Mouse (Mus musculus): ENCODE measurements around the gene Hoxa6.
A peak's percentile ranks its signal among the peaks of the same experiment; 100 is the strongest.

Hoxa6 gene

DNA sequence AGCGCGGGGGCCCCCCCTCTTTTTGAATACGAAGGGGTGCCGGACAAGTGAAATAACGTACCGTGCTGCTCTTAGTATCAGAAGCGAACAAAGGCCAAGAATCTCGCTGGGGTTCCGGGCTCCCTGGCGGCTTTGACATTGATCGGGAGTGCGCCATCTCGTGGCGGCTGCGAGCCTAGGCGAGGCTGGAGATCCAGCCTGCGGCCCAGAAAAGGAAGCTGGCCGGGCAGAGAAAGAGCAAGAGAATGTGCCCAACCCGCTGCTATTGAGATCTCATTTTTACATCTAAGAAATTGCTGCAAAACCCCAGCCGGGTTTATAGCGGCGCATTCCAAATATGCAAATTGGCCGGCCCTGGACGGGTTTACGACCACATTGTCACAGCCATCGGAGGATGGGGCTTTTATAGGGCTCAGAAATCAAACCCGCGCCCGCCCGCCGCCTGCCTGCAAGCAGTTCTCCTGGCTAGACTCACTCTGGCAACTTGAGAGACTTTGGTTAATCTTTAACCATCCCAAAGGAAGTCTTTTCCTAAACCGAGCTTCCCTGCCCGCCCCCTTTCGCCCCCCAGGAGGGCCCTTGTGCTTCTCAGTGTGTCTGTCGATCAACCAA is 32.0 kb upstream of the Hoxa6 start, which contains the start of gene Hoxa10:
Gene Hoxa10 (minus strand): TSS at position 466 of the 612 bp plus-strand sequence.
- no peak for DNase-seq

DNA sequence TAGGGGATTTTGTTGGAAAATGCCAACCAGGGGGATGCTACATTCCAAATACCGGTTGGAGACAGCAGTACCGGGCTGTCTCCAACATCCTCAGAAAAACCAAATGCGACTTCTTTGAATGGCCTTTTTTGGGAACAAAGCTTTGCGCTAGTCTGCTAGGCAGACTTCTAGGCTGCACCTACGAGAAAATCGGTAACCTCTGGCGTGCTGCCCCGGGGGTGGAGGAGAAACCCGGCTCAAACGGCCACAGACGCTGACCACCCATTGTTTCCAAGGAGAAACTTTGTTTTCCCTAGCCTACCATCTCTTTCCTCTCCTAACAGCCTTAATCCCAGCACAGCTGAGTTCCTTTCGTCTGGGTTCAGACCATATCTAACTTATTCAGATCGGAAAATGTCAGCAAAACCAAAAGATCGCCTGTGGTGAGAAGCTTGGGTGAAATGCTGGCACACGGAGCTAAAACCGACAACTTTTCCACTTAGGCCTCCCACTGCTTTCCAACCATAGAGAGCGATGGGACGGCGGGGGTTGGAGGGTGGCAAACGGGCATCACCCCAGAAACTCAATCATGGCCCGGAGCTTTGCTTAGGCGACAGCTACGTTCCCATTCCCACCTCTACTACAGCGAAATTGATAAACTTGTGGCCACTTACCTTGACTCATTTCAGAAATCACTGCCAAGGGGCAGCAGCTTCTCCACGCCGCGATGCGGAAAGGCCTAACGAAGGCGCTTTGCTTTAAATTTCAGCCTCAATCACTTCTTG is 31.3 kb upstream of the Hoxa6 start:
- no peak for DNase-seq

DNA sequence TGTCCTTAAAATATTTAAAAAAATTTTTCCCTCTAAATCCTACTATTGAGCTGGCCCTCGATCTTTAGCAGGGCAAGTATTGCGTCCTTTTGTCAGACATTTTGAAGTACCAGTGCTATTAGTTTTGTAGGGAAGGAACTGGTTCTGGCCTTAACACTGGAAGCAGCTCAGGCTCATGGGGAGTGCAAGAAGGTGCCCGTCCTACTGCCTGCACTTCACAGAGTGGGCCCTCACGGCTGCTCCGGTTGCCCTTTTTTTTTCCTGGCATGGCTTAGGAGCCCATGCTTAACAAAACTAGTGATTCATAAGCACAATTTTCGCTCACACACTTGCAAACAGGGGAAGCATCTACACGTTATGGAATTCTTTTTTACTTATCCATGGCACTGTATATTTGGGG is 30.5 kb upstream of the Hoxa6 start:
- DNase-seq = no peak

DNA sequence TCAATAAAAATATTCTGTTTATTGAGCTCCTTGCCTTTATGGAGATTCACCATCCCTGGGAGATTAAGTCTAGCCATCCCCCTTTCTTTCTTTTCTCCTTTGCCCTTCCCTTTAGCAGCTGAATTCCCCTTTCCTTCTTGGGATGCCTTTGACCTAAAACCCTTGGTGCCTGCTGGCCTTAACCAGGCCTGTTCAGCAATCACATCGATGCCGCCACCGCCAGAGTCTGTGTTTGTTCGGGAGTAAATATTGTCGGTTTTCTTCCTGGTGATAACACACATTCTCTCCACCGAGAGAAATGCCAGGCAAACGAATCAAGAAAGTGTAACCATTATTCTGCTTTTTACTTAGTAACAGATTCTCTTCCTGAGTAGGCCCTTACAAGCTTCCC is 29.6 kb upstream of the Hoxa6 start:
- DNase-seq = no peak

DNA sequence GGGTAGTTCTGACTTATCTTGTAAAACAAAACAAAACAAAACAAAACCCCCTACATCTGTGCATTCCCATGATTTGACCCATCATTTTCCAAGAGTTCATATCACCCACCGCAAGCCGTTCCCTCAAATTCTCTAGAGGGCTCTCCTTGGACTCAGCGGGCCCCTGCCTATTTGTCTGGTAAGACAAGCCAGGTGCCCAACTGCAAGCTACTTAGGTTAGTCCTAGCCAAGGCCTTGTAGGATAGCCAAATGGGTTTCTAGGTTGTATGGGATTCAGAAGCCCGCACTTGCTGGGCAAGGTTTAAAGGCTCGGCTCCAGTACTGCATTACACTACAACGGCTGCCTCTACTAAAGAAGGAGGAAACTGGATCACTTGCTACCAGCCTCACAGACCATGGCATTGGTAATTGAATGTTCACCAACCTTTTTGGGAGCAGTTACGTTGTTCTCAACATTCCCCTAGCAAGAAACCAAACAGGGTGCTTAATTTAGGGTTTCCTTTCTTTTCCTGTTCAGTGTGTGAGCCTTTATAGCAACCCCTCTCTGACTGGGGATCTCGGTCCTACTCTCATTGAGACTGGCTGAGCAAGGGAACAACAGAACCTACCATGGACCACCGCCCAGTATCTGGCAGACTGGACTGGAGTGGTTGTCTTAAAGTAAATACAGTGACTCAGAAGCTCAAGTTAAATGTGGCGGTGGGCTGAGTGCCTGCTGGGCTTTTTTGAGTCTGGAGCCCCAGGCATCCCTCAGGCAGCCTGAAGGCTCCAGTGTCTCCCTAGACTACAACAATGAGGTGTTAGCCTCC is 29.0 kb upstream of the Hoxa6 start:
- DNase-seq = no peak

DNA sequence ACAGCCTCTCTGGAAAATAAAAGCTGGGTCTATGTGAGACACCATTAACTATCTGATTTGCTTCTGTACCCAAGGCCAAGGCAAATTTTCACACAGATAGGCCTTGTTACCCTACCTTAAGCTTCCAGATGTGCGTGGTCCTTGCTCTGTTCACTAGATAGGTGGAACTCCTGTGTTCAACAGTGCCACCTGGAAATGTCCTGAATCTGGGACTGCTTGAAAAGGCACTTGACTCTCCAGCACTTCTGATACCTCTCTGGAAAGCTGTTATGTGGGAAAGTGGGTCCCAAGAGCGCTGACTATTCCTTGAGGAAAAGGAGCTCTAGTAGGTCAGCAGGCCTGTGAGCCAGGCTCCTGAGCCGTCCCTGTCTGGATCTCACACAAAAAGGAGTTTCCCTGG is 28.3 kb upstream of the Hoxa6 start:
- DNase-seq = no peak

DNA sequence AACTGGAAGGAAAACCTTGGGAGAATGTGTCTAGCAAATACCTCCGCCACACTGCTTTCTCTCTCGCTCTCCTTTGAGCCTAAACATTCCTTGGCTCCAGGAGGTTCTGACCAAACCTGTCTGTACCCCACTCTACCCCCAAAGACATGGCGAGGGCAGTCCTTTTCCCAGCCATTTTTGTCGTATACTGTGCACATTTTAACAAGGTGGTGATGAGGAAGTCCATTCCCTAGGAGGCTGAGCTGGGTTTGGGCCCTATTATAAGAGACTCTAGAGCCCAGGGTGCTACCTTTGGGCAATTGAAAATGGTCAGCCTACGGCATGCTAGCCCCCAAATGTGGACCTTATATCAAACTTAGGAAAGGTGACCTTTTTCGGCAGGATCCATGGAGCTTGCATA is 27.3 kb upstream of the Hoxa6 start:
- no peak for DNase-seq

DNA sequence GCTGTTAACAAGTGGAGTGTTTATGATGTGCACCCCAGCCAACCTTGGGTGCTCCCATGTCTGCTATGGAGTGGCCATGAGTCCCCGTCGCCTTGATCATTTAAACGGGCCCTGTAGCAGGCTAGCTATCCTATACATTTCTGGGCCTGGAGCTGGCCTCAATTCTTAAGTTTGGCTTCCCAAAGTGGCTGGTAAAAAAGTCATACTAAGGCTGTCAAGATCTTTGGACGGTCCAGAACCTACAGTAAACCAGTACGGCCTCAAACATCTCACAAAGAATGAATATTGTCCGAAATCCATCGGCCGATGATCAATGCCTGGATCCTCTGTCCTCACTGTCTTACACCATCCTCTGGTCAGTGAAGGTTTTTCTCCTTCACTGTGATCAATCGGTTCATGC is 26.7 kb upstream of the Hoxa6 start:
- no peak for DNase-seq

DNA sequence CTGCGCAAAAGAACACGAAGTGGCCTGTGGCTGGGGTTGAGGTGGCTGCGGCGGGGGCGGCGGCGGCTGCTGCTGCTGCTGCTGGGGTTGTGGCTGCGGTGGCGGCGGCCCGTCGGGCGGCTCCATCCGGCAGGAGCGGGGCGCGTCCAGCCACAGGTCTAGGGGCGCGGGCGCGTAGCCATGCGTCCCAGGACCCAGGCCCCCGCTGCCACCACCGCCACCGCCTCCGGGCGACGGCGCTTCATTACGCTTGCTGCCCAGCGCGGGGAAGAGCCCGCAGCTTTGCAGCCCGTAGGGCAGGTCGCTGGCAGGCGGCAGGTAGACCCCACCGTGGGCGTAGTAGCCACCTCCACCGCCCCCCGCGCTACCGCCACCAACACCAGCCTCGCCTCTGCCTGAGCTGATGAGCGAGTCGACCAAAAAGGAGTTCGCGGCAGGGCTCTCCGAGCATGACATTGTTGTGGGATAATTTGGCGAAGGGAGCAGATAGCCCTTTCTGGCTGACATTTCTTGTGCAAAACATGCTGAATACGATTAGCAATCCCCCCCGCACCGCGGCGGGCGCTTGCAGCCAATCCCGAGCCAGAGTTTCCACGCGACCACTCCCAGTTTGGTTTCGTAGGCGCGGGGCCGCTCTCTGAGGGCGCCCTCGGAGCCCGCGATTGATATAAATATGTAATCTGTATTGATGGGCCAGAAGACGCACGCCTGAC is 26.1 kb upstream of the Hoxa6 start:
- no peak for DNase-seq

DNA sequence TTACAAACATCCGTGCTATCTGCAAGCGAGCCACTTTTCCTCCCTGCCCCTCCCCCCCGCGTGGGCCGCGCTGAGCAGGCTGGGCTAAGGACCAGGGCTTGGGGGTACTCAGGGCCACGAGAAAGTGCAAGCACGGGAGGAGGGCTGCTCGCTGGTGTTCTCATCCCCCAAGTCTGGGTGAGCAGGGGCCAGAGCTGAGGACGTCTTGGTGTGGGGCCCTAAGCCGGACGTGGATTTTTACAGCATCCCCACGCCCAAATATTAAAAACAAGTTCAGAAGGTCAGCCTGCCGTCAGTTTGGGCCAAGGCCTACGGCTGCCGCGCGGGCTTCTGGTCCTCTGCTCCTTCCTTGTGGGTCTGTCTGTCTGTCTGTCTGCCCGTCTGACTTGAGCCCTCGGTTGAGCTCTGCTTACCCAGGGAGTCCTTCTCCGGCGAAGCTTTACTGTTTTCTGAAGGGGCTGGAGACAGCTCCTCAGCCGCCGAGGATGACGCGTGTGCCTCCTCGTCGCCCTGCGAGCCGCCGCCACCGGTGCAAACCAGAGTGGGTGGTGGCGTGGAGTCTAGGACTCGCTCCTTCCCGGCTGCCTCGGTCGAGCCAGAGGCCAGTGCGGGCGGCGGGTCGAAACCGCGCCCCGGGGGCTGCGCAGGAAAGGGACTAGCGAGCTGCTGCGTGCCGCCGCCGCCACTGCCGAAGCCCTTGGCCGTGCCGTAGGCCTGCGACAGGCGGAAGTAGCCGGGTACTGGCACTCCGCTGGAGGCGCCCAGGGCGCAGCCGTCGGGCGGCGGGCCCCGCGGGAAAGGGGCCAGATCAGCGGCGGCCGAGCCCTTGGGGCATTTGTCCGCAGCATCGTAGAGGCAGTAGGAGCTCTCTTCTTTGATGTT is 25.3 kb upstream of the Hoxa6 start:
- DNase-seq = peak; percentile 13

DNA sequence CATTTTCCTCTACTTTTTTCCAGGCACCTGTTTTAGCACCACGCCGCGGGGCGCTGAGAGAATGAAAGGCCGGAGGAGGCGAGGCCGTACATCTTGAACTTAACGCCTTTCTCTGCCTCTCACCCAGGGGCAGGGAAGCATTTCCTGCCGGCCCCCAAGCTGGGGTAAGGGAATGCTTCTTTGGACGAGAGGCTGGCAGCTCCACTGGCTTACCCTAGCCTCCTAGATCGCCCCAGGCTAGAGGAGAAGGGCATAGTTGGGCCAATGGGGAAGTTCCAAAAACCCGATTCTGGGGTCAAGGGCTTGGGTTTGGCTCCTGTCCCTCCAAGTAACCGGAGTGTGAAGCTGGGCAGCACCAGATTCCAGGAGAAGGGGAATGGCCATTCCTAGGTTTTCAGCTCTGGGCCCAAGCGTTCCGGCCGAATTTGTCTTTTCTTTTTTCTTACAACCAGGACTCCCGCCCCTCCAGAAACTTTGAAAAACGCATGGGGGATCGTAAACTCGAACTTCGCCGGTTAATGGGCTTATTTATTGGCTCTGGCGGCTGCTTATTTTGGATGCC is 24.5 kb upstream of the Hoxa6 start:
- DNase-seq = no peak

DNA sequence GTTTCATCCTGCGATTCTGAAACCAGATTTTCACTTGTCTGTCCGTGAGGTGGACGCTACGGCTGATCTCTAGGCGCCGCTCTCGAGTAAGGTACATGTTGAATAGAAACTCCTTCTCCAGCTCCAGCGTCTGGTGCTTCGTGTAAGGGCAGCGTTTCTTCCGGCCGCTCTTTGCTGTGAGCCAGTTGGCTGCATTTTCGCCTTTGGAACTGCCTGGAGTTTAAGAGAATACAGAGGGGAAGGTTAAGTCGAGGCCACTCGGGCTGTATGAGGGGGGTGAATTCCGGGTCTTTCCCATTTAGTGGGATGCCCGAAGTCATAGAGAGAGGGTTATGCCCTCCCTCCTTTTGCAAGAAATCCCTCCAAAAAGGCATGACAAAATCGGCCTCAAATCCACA is 24.0 kb upstream of the Hoxa6 start:
- DNase-seq = peak; percentile 19

DNA sequence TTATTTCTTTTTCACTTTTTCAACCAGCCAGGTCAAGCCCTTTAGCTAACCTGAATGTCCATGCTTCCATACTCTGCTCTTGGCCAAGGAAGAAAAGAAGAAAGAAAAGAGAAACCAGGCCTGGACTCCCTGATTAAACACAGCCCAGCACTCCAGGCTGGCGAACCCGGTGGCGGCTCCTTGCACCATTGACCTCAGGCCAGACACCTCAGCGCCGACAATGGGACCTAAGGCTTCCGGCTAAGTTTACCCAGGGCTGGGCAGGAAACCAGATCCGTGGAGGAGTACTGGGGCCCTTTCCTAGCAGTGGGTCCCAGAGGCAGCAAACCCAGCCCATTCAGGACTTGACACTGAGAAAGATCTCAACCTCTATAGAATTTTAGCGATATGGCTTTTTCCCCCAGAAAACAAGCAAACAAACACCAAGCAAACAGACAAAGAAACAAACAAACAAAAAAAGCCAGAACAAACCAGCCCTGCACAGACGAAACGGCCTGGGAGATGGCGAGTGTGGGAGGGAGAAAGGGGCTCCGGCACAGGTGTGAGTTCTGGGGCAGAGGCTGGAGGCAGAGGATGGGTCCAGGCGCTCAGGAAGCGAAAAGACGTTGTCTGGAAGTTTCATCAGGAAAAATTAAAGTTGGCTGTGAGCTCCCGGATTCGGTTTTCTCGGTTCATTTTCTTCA is 23.5 kb upstream of the Hoxa6 start:
- DNase-seq = no peak

DNA sequence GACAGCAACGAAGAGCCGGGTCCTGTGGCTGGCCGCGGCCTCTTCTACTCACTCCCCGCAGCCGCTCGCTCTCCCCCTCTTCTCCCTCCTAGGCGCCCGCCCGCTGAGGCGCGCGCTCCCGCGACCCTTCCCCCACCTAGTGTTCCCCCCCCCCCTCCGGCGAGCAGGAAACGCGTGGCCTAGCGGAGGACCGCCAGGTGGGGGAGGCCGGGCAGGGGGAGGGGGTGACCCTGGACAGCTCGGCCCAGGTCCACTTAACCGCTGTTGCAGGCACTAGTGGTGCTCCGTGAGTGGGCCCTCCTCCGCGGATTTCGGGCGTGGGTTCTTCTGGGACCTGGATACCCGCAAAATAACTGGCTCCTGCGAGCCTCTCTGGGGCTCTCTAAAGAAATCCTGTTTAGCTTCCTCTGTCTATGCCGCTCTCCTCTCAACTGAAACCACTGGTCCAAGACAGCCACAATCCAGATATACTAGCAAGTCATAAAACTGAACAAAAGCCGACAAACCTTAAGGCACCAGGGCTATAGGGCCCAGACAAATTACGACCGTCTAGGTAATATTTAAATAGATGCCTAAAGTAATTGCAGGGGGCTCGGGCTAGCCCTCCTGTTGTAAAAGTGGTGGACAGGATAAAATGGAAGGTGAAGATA is 22.1 kb upstream of the Hoxa6 start, which contains the start of gene Hoxa9:
Gene Hoxa9 (minus strand): TSS at position 574 of the 650 bp plus-strand sequence.
- DNase-seq = no peak

DNA sequence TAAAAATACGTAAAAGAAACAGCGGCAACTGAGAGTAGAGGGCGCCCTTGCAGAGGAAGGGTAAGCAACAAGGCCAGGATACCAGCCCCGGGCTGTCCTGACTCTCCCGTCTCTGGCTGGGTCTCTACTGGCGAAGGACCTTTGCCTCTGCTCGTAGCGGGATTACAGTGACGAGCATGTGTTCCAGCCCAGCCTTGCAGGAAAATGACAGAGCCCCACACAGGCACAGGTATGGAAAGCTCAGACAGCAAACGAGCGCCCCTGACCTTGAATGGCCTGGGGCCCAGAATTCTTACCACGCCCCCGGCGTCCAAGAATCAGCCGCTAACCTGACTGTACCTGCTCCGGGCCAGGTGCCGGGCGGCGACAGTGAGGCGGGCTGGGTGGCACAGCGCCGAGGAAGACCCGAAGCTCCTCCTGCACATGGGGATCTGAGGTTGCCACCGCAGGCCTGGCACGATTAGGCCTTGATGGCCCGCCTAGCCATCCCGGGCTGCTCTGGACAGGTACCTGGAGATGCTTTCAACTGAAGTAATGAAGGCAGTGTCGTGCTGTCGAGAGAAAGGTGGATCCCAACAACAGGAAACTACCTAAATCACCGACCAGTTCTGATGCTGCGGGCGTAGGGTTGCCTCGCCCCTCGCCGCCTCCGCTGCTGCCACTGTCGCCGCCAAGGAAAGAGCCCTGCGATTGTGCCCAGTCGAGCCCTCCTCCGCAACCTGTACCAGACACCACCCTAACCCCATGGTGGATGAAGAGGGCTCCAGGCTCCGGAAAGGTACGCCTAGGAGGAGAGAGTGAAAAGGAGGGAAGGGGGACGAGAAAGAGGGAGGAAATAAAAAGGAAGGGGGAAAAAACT is 21.3 kb upstream of the Hoxa6 start:
- no peak for DNase-seq

DNA sequence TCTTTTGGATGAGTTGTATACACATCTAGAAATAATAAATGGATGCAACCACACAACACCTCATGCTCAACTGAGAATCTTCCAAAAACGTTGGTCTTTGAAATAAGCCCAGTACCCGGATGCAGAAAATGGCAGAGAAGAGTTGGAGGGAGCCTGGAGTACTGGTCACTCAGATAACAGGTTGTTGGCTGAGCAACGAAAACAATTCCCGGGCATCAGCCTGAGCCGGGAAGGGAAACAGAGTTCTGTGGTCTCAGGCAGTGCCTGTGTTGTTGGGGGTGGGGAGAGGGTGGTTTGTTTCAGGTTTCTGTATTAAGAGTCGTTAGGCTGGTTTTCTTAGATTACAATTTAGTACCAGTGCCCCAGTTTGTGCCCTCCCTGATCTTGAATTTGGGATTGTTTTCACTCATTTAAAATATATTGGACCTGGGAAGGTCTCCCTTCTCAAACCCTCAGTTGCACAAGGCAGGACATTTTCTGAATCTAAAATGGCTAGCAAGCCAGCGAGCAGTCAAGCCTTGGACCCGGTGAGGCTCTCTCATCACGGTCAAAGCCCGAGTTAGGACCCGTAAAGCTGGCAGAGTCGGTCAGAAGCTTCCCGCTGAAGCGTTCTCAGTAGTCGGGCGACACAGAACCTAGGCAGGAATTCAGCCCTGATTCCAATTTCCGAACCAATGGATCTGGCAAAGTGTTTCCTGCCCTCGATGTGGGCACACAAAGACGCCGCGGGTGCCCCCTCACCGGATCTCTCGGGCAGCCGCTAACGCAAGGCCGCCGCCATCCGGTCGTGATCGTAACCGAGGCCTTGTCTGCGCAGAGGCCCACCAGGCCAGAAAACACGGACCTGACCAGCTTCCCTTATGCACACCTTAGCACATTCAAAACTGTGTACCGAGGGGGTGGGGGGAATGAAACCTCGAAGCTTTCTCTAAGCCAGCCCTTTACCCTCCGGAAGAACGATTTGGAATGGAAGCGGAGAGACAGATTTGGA is 20.2 kb upstream of the Hoxa6 start:
- no peak for DNase-seq

DNA sequence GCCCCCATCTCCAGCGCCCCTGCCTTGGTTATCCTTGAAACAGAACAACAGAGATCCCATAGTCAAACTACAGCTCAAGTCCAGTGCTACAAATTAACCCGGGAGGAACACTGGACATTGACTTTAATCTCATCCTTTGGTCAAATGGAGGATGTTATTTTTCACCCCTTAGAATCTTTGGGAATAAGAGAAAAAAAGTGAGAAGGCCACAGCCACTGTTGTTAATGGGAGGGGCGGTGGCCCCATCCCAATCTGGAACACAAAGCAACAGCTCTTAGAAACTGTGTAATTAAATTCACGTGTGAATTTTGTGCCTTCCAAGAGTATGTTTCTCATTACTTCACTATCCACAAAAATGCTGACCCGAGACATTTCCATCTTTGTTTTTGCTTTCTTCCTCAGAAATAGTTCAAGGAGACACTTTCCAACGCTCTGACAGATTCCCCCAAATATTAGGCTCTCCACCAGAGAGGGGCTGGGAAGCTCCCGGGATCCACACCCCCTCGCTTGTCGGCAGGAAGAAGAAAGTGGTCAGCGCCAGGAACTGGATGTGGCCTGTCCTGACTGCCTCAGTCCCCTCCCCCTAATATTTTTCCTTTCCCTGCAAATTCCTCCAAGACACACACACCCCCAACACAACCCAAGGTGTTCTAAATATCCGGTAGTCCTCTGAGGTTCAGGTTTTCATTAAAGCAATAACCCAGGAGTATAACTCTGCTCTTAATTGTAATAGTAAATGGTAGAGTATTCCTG is 19.1 kb upstream of the Hoxa6 start:
- DNase-seq = no peak

Measured in right cerebral cortex, postnatal 25 days (tissue).